In the genomic region with DNA sequence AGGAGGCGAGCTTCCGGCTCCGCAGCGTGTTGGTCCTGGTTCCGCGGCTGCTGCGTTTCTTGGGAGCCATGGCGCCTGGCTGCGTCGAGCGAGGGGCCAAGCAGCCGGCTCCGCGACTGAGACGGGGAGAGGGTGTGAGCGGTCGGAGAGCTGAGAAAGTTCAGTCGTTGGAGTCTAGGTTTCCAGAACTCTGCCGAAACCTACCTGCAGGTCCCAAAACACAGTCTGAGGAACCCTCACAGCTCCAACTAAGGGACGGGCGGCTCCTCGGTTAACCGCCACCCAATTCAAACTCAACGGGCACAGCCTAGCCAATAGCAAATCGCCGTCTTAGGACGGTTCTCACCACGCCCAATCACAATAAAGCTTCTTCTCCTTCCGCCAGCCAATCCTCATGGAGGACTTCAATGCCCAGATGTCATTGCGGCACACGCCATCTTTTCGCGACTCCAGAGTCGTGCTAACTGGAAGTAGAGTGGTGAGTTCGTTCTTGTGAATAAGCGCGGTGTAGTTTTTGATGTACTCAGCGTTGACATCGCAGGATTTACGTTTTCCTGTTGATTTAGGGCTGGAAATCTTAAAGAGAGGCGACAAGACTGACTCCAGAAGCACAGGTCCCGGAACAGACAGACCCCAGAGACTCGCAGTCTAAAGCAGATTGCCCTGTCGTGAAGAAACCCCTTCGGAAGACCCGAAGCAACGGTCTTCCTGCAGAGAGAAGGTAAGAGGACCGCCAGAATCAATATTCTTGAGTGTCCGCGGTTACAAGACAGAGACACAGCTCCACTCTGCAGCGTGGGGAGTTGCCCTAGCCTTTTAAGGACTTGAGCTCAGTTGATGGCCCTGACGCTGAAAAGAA, we compare ENCODE assay signal across 7 mouse cellular contexts. TPM values are rescaled to one million over a fixed set of nuclear protein-coding genes. Genes with fewer than 3 reads are reported as not detected.
A peak's percentile ranks its signal among the peaks of the same experiment; 100 is the strongest.
DNase-seq lines count a peak whose midpoint lies in the region; ATAC-seq lines count a peak whose summit lies in the region.

A gene (plus strand): TSS at position 436 of the 859 bp plus-strand sequence.

- H3K4me1 ChIP-seq in embryonic facial prominence, embryonic 12.5 days: peaks cover 19% of the 10 kb centered on the region
- H3K4me1 ChIP-seq in limb, embryonic 11.5 days (ENCODE audit: control insufficient read depth, insufficient read depth, low read length): peaks cover 12% of the 10 kb centered on the region
- H3K4me1 ChIP-seq in midbrain, embryonic 14.5 days (ENCODE audit: control insufficient read depth, insufficient read depth, low read length): peaks cover 6% of the 10 kb centered on the region; the same call in 1 of the 2 replicates

- ATAC-seq in embryonic facial prominence, embryonic 12.5 days (ENCODE audit: insufficient number of reproducible peaks, insufficient read depth, low FRiP score, low TSS enrichment): peak; percentile 95
- peak; percentile 98 for ATAC-seq in limb, embryonic 11.5 days (ENCODE audit: insufficient number of reproducible peaks, low FRiP score, low TSS enrichment, low read depth)
- peak; percentile 100 for ATAC-seq in midbrain, embryonic 14.5 days (ENCODE audit: low FRiP score, low TSS enrichment)

- peak within 1 kb of the TSS; percentile 80 for H3K9ac ChIP-seq in embryonic facial prominence, embryonic 12.5 days
- H3K9ac ChIP-seq in limb, embryonic 11.5 days (ENCODE audit: low read length): peak within 1 kb of the TSS; percentile 71
- peak within 1 kb of the TSS; percentile 54 for H3K9ac ChIP-seq in midbrain, embryonic 14.5 days (replicated peaks; ENCODE audit: low read length)

- no peaks in the 10 kb centered on the region for H3K9me3 ChIP-seq in embryonic facial prominence, embryonic 12.5 days
- H3K9me3 ChIP-seq in limb, embryonic 11.5 days (ENCODE audit: control insufficient read depth, low read length): no peaks in the 10 kb centered on the region
- H3K9me3 ChIP-seq in midbrain, embryonic 14.5 days (ENCODE audit: control insufficient read depth, low read length): no peaks in the 10 kb centered on the region

- H3K27ac ChIP-seq in embryonic facial prominence, embryonic 12.5 days: peak within 1 kb of the TSS; percentile 47; the same call in 1 of the 2 replicates
- H3K27ac ChIP-seq in limb, embryonic 11.5 days (replicated peaks; ENCODE audit: low read depth, low read length): no peak within 1 kb of the TSS; the same call in 1 of the 2 replicates
- H3K27ac ChIP-seq in midbrain, embryonic 14.5 days (replicated peaks; ENCODE audit: low read depth, low read length): no peak within 1 kb of the TSS

- peak within 1 kb of the TSS; percentile 81 for H3K4me3 ChIP-seq in embryonic facial prominence, embryonic 12.5 days
- peak within 1 kb of the TSS; percentile 82 for H3K4me3 ChIP-seq in limb, embryonic 11.5 days (ENCODE audit: low read depth, low read length)
- H3K4me3 ChIP-seq in midbrain, embryonic 14.5 days (replicated peaks; ENCODE audit: low read depth, low read length): peak within 1 kb of the TSS; percentile 65

- H3K27me3 ChIP-seq in embryonic facial prominence, embryonic 12.5 days: no peaks in the 10 kb centered on the region
- no peaks in the 10 kb centered on the region for H3K27me3 ChIP-seq in limb, embryonic 11.5 days (ENCODE audit: control insufficient read depth, insufficient read depth, low read length)
- H3K27me3 ChIP-seq in midbrain, embryonic 14.5 days (ENCODE audit: control insufficient read depth, insufficient read depth, low read length): no peaks in the 10 kb centered on the region

- H3K4me2 ChIP-seq in embryonic facial prominence, embryonic 12.5 days (replicated peaks): peak within 1 kb of the TSS; percentile 89
- H3K4me2 ChIP-seq in limb, embryonic 11.5 days (ENCODE audit: low read depth, severe bottlenecking): peak within 1 kb of the TSS; percentile 63
- H3K4me2 ChIP-seq in midbrain, embryonic 14.5 days (ENCODE audit: low read length): peak within 1 kb of the TSS; percentile 88

- DNase-seq in adrenal gland, postnatal 25 days: peak; percentile 89
- peak; percentile 100 for DNase-seq in heart, adult 11 months
- DNase-seq in kidney, adult 18-20 months: peak; percentile 97
- peak; percentile 97 for DNase-seq in limb, embryonic 11.5 days (ENCODE audit: low spot score)
- peak; percentile 98 for DNase-seq in midbrain, embryonic 14.5 days
- peak; percentile 85 to 88 for DNase-seq in spleen, adult 18-20 months

- peaks cover 21% of the 10 kb centered on the region; the same call in 1 of the 2 replicates for H3K36me3 ChIP-seq in embryonic facial prominence, embryonic 12.5 days
- peaks cover 8% of the 10 kb centered on the region; the same call in 1 of the 2 replicates for H3K36me3 ChIP-seq in limb, embryonic 11.5 days (ENCODE audit: control insufficient read depth, insufficient read depth, low read length)
- H3K36me3 ChIP-seq in midbrain, embryonic 14.5 days (ENCODE audit: control insufficient read depth, insufficient read depth, low read length): peaks cover 28% of the 10 kb centered on the region

- under 1% methylated on average over 52 of the region's 52 CpGs for WGBS in embryonic facial prominence, embryonic 12.5 days
- under 1% methylated on average over 52 of the region's 52 CpGs for WGBS in limb, embryonic 11.5 days
- under 1% methylated on average over 52 of the region's 52 CpGs for WGBS in midbrain, embryonic 14.5 days

RNA-seq across cellular contexts. Expression of the gene that starts here (rescaled TPM):
- 17.5 and 18.0 TPM in 2 replicates for total RNA-seq in adrenal gland, postnatal 25 days (2021)
- polyA plus RNA-seq in embryonic facial prominence, embryonic 12.5 days (2016; fragmentation: Nextera tagmentation; extraction: Ambion mirVana): 19.5 and 20.1 TPM in 2 replicates
- 4.9 and 5.1 TPM in 2 replicates for polyA plus RNA-seq in limb, embryonic 11.5 days (2014; fragmentation: Nextera tagmentation; extraction: Ambion mirVana)
- 4.9 and 5.6 TPM in 2 replicates for polyA plus RNA-seq in midbrain, embryonic 14.5 days (2014; fragmentation: Nextera tagmentation; extraction: Ambion mirVana)
